Mouse (Mus musculus): ENCODE data around the gene Narf. TPM values are rescaled to one million over a fixed set of nuclear protein-coding genes. Genes with fewer than 3 reads are reported as not detected.

The Narf gene
- total RNA-seq (2014; rRNA removed) (108 and 137 TPM in 2 replicates), polyA plus RNA-seq (2015; fragmentation: Nextera tagmentation; extraction: Ambion mirVana) (34.3 and 36.2 TPM in 2 replicates)

DNA sequence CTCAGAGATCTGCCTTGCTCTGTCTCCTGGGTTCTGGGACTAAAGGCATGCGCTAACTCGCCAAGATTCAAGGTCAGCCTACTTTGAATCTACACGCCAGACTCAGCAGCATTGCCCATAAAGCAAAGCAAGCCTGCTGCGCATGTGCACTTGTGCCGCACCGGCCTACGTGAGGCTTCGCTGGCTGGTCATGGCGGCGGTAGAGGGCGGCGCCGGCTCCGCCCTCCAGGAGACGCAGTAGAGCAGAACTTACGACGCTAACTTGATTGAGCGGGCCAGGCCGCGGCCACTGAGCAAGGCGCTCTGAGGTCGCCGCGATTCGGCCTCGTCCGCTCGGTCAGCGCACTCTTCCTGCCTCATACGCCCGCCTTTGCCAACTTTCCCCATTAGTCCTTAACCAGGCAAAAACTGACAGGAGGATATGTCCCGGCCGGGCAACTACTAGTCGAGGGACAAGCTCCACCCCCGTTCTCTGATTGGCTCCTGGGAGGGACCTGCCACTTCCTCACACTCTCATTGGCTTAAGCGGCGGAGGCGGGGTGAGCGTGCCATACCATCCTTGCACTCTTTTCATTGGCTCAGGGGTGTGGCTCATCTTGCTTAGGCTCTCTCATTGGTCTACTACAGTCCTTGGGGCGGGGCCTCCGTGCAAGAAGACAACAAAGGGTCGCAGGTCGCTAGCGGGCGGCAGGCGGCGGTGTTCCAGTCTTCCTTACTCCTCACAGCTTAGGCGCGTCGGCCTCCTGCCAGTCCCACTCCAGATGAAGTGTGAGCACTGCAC is at the start of gene Narf:
Narf (plus strand) TSS at position 690 of the 781 bp plus-strand sequence.
- H3K27ac ChIP-seq, result peak within 1 kb of the TSS; percentile 95
- peak within 1 kb of the TSS; percentile 71 for H3K4me2 ChIP-seq (ENCODE audit: low read depth, low read length)
- H3K4me3 ChIP-seq (ENCODE audit: low read length), result peak within 1 kb of the TSS; percentile 80
- under 1% methylated on average over 50 of the region's 50 CpGs for WGBS
- H3K9me3 ChIP-seq (ENCODE audit: low read length), result no peaks in the 10 kb centered on the region
- peak within 1 kb of the TSS; percentile 81 for H3K9ac ChIP-seq (replicated peaks; ENCODE audit: low read length)
- H3K27me3 ChIP-seq (ENCODE audit: insufficient read depth, low read length), result no peaks in the 10 kb centered on the region
- H3K4me1 ChIP-seq (ENCODE audit: insufficient read depth, low read length), result peaks cover 16% of the 10 kb centered on the region; the same call in 1 of the 2 replicates
- TF ChIP-seq CTCF (IDR thresholded peaks at IDR 0.05; ENCODE audit: low read depth), result peak; percentile 83
- DNase-seq (ENCODE audit: low spot score) (peak; percentile 99), ATAC-seq (peak; percentile 99)
- H3K36me3 ChIP-seq (ENCODE audit: insufficient read depth, low read length), result 0 out of 2 replicates have a peak, but pooled peaks cover 3% of the 10 kb centered on the region

DNA sequence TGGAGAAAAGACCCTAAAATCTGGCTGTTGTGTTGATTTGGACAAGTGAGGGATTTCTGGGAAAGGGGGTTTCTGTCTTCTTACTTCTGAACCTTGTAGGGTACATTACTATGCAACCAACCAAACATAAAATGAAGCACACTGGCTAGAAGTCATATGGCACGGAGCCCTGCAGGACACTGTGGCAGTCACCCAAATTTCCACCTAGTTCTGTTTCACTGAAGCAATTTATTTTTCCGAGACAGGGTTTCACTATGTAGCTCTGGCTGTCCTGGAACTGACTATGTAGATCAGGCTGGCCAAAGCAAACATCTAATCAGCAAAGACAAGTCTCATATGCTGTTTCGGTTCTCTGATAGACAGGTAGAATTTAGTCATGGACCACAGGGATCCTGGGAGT is 47.4 kb upstream of the Narf start:
- H3K4me1 ChIP-seq (ENCODE audit: insufficient read depth, low read length), result no peaks in the 10 kb centered on the region
- no peaks in the 10 kb centered on the region for H3K27me3 ChIP-seq (ENCODE audit: insufficient read depth, low read length)
- no peak for ATAC-seq
- TF ChIP-seq CTCF (IDR thresholded peaks at IDR 0.05; ENCODE audit: low read depth), result no peak
- H3K36me3 ChIP-seq (ENCODE audit: insufficient read depth, low read length), result peaks cover 15% of the 10 kb centered on the region; the same call in 1 of the 2 replicates
- H3K9ac ChIP-seq (replicated peaks; ENCODE audit: low read length), result 0 out of 2 replicates have a peak overlapping the region, but pooled peaks have one; percentile 13
- H3K9me3 ChIP-seq (ENCODE audit: low read length), result no peaks in the 10 kb centered on the region
- no peak overlapping the region for H3K4me2 ChIP-seq (ENCODE audit: low read depth, low read length)
- no peak overlapping the region for H3K27ac ChIP-seq
- 68% methylated on average over 3 of the region's 3 CpGs for WGBS
- DNase-seq (ENCODE audit: low spot score), result peak; percentile 14
- H3K4me3 ChIP-seq (ENCODE audit: low read length), result no peak overlapping the region

DNA sequence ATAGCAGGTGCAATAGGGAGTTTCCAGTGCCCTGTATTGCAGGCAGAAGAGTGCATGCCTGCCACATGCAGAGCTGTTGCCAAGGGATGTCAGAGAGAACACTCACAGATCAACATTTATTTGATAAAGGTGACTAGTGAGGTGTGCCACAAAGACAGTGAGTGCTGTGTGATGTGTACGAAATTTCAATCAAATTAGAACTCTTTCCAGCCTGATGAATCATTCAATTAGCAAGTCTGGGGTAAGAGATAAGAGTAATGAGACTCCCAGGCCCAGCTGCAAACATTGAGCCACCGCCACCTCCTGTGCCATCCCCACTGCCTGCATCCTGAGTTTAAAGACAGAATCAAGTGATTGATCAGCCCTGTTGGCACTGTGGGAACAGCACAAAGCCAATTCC is 44.3 kb upstream of the Narf start:
- H3K9me3 ChIP-seq (ENCODE audit: low read length), result no peaks in the 10 kb centered on the region
- no peaks in the 10 kb centered on the region for H3K27me3 ChIP-seq (ENCODE audit: insufficient read depth, low read length)
- no peak overlapping the region for H3K4me3 ChIP-seq (ENCODE audit: low read length)
- no peaks in the 10 kb centered on the region for H3K4me1 ChIP-seq (ENCODE audit: insufficient read depth, low read length)
- no peak overlapping the region for H3K27ac ChIP-seq
- TF ChIP-seq CTCF (IDR thresholded peaks at IDR 0.05; ENCODE audit: low read depth), result no peak
- 71% methylated on average over 2 of the region's 2 CpGs for WGBS
- ATAC-seq (no peak), DNase-seq (ENCODE audit: low spot score) (no peak)
- no peak overlapping the region for H3K4me2 ChIP-seq (ENCODE audit: low read depth, low read length)
- no peak overlapping the region for H3K9ac ChIP-seq (replicated peaks; ENCODE audit: low read length)
- H3K36me3 ChIP-seq (ENCODE audit: insufficient read depth, low read length), result peaks cover 19% of the 10 kb centered on the region; the same call in 1 of the 2 replicates

DNA sequence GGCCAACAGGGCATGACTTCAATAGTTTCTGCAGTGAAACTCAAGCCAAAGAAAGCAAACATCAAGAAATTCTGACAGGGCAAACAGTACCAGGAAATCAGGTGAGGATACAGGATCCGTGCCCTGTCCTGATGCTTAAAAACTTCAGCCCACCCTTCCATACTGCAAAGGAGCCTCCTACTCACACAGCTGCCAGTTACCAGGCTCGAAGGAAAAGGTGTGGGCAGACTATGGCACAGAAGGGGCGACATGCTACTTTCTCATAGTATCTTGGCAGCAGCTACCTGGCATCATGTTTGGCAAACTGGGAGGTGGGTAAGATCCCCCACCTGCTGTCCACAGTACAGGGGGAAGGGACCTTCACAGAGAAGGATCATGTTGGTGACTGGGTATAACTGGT is 43.6 kb upstream of the Narf start:
- peaks cover 19% of the 10 kb centered on the region; the same call in 1 of the 2 replicates for H3K36me3 ChIP-seq (ENCODE audit: insufficient read depth, low read length)
- no peak overlapping the region for H3K9ac ChIP-seq (replicated peaks; ENCODE audit: low read length)
- ATAC-seq, result no peak
- H3K27me3 ChIP-seq (ENCODE audit: insufficient read depth, low read length), result no peaks in the 10 kb centered on the region
- H3K27ac ChIP-seq, result no peak overlapping the region
- DNase-seq (ENCODE audit: low spot score), result no peak
- TF ChIP-seq CTCF (IDR thresholded peaks at IDR 0.05; ENCODE audit: low read depth), result no peak
- no peak overlapping the region for H3K4me2 ChIP-seq (ENCODE audit: low read depth, low read length)
- no peaks in the 10 kb centered on the region for H3K4me1 ChIP-seq (ENCODE audit: insufficient read depth, low read length)
- no peak overlapping the region for H3K4me3 ChIP-seq (ENCODE audit: low read length)
- no peaks in the 10 kb centered on the region for H3K9me3 ChIP-seq (ENCODE audit: low read length)
- 83% methylated on average over 3 of the region's 3 CpGs for WGBS

DNA sequence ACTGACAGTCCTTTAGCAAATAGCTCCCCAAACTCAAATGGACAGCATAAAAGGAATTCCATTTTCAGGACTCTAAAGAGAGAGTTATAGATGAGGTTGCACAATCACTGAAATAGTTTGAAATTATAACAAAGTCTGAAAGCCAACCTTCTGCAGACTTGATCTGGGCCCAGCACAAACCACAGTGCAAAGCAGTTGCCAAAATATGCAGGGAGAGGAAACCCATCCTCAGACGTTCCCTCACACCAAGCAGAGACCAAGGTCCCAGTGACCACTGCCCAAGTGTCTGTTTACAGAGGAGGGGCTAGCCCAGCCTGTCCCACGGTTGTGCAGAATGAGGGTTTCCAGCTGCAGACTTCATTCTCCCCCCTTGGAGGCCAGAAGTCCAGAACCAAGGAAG is 38.4 kb upstream of the Narf start:
- Histone ChIP-seq H3K27ac (no peak overlapping the region), H3K4me3 (ENCODE audit: low read length) (no peak overlapping the region), H3K9ac (replicated peaks; ENCODE audit: low read length) (no peak overlapping the region), H3K9me3 (ENCODE audit: low read length) (no peaks in the 10 kb centered on the region), H3K27me3 (ENCODE audit: insufficient read depth, low read length) (no peaks in the 10 kb centered on the region), H3K4me1 (ENCODE audit: insufficient read depth, low read length) (no peaks in the 10 kb centered on the region), H3K36me3 (ENCODE audit: insufficient read depth, low read length) (peaks cover 7% of the 10 kb centered on the region; the same call in 1 of the 2 replicates), H3K4me2 (ENCODE audit: low read depth, low read length) (no peak overlapping the region)
- TF ChIP-seq CTCF (IDR thresholded peaks at IDR 0.05; ENCODE audit: low read depth), result no peak
- no peak for ATAC-seq
- 57% methylated on average over 2 of the region's 2 CpGs for WGBS
- no peak for DNase-seq (ENCODE audit: low spot score)

DNA sequence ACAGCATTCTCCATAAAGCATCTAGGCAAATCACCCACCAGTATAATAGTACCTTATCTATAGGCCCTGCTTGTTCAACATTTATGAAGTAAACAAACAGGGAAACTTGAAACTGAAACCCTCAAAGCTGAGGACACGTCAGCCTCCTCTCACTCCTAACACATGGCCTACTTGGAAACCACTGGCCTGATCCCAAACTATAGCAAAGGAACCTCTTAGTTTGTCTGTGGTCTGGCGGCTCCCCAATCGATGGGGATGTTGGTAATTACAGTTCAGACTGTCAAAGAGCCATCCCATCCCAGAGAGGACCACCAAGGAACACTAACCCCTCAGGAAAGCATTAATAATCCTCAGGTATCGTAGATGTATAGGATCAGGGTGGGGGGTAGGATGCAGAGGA is 37.2 kb upstream of the Narf start:
- TF ChIP-seq CTCF (IDR thresholded peaks at IDR 0.05; ENCODE audit: low read depth), result no peak
- H3K9ac ChIP-seq (replicated peaks; ENCODE audit: low read length), result no peak overlapping the region
- ATAC-seq (no peak), DNase-seq (ENCODE audit: low spot score) (no peak)
- H3K4me1 ChIP-seq (ENCODE audit: insufficient read depth, low read length), result no peaks in the 10 kb centered on the region
- H3K27ac ChIP-seq, result no peak overlapping the region
- H3K4me2 ChIP-seq (ENCODE audit: low read depth, low read length), result no peak overlapping the region
- 81% methylated on average over 4 of the region's 4 CpGs for WGBS
- H3K4me3 ChIP-seq (ENCODE audit: low read length), result no peak overlapping the region
- no peaks in the 10 kb centered on the region for H3K9me3 ChIP-seq (ENCODE audit: low read length)
- H3K36me3 ChIP-seq (ENCODE audit: insufficient read depth, low read length), result peaks cover 4% of the 10 kb centered on the region; the same call in 1 of the 2 replicates
- no peaks in the 10 kb centered on the region for H3K27me3 ChIP-seq (ENCODE audit: insufficient read depth, low read length)

DNA sequence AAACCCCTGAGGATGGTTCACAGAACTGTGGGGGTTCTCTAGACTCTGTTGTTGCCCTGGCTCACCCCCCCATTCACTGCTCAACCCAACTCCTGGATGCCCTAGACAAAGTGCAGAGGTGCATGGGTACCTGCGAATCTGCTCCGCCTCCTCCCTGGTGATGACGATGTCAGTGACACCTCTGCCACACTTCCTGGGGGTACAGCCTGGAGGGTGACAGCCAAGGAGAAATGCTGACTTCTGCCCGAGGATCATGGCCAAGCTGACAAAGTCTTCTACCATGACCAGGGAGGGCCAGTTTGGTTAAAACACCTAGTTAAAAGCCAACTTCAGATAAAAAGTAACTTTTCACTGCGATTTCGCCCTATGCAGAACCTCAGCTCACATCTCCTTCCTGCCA is 36.3 kb upstream of the Narf start:
- Histone ChIP-seq H3K4me1 (ENCODE audit: insufficient read depth, low read length) (no peaks in the 10 kb centered on the region; the same call in 1 of the 2 replicates), H3K27me3 (ENCODE audit: insufficient read depth, low read length) (no peaks in the 10 kb centered on the region), H3K4me3 (ENCODE audit: low read length) (no peak overlapping the region), H3K4me2 (ENCODE audit: low read depth, low read length) (no peak overlapping the region), H3K27ac (no peak overlapping the region), H3K36me3 (ENCODE audit: insufficient read depth, low read length) (0 out of 2 replicates have a peak, but pooled peaks cover 4% of the 10 kb centered on the region), H3K9ac (replicated peaks; ENCODE audit: low read length) (no peak overlapping the region), H3K9me3 (ENCODE audit: low read length) (no peaks in the 10 kb centered on the region)
- WGBS, result 92% methylated on average over 6 of the region's 6 CpGs
- TF ChIP-seq CTCF (IDR thresholded peaks at IDR 0.05; ENCODE audit: low read depth), result no peak
- DNase-seq (ENCODE audit: low spot score) (no peak), ATAC-seq (no peak)

All from hindbrain, postnatal 0 days (tissue).